ENCODE assay signal across 28 mouse cellular contexts in the genomic region with DNA sequence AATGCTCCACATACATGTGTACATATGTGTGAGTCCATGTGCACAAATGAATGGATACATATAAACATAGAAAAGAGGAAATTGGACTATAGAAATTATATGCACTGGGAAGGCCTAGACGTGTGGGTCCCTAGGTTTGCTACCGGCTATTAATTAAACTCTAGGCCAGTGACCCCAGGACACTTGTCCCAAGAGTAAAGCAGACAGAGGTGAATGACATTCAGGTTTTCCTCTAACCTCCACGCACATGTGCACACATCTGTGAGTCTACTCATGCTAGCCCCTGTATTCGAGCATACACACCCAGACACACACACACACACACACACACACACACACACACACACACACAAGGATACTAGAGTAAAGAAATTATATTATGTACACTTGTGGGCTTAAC.
DNase-seq lines count a peak whose midpoint lies in the region; ATAC-seq and TF ChIP-seq lines count a peak whose summit lies in the region.
"Had no signal": no experiment of that assay in that cellular context is flagged by ENCODE, and none has a peak within 500 bp of the region (broad histone marks: within the 10 kb centered on the region; RNA-seq: fewer than 3 reads in every experiment).

No protein-coding gene starts in this region.

- WGBS in kidney, adult 2 months = 63% methylated on average over 4 of the region's 4 CpGs
- whole genome bisulfite sequencing in midbrain, embryonic 15.5 days = 81% methylated on average over 4 of the region's 4 CpGs
- WGBS in midbrain, embryonic 14.5 days = 88% methylated on average over 4 of the region's 4 CpGs

- DNase-seq in kidney, adult 2 months = no peak
- DNase-seq in kidney, adult 18-20 months = no peak
- no peak for DNase-seq in midbrain, embryonic 14.5 days
- DNase-seq: adrenal gland, adult 2 months; adrenal gland, postnatal 14 days; cerebellum, adult 11-12 months; cerebellum, adult 8-10 months; cerebellum, postnatal 10 days; cerebellum, postnatal 36 days; embryo, embryonic 11 days; forebrain, postnatal 0 days; gastrocnemius, adult 2 months; gastrocnemius, postnatal 14 days; heart, adult 18-20 months; heart, postnatal 10 days; heart, postnatal 4 days had no signal

- no peaks in the 10 kb centered on the region for H3K27me3 ChIP-seq in kidney, adult 2 months (replicated peaks; ENCODE audit: control insufficient read depth, insufficient read depth, low read length)
- no peaks in the 10 kb centered on the region for H3K27me3 ChIP-seq in midbrain, embryonic 15.5 days (replicated peaks)
- H3K27me3 ChIP-seq in midbrain, embryonic 14.5 days (ENCODE audit: control insufficient read depth, insufficient read depth, low read length) = no peaks in the 10 kb centered on the region
- H3K27me3 ChIP-seq: embryonic facial prominence, embryonic 13.5 days; heart, embryonic 12.5 days; heart, embryonic 15.5 days had no signal

- H3K9ac ChIP-seq in midbrain, embryonic 15.5 days = no peak overlapping the region
- H3K9ac ChIP-seq in midbrain, embryonic 14.5 days (replicated peaks; ENCODE audit: low read length) = no peak overlapping the region
- H3K9ac ChIP-seq: embryonic facial prominence, embryonic 13.5 days; forebrain, postnatal 0 days; heart, embryonic 12.5 days; heart, embryonic 15.5 days; hindbrain, embryonic 14.5 days had no signal

- no peak overlapping the region for H3K4me3 ChIP-seq in kidney, adult 2 months (ENCODE audit: insufficient read depth, low read depth, low read length)
- H3K4me3 ChIP-seq in midbrain, embryonic 15.5 days = no peak overlapping the region
- no peak overlapping the region for H3K4me3 ChIP-seq in midbrain, embryonic 14.5 days (replicated peaks; ENCODE audit: low read depth, low read length)
- H3K4me3 ChIP-seq in brown adipose tissue, adult 24 weeks (ENCODE audit: insufficient read depth, low read depth, low read length) = no peak overlapping the region
- H3K4me3 ChIP-seq: embryonic facial prominence, embryonic 10.5 days; embryonic facial prominence, embryonic 13.5 days; erythroblast, embryonic 14.5 days; gastrocnemius, adult 2 months; heart, embryonic 12.5 days; heart, embryonic 15.5 days had no signal

- ATAC-seq in midbrain, embryonic 15.5 days (replicated peaks) = no peak; the same call in 1 of the 2 replicates
- no peak for ATAC-seq in midbrain, embryonic 14.5 days (ENCODE audit: low FRiP score, low TSS enrichment)
- ATAC-seq in megakaryocyte-erythroid progenitor cell, adult 5-6 weeks (replicated peaks; ENCODE audit: low FRiP score, low TSS enrichment, poor library complexity, severe bottlenecking) = no peak
- ATAC-seq: CD4-positive, CD25-positive, alpha-beta regulatory T cell, adult 4 months; forebrain, embryonic 14.5 days; forebrain, postnatal 0 days; hindbrain, postnatal 0 days had no signal

- H3K4me2 ChIP-seq in midbrain, embryonic 15.5 days = no peak overlapping the region
- H3K4me2 ChIP-seq in midbrain, embryonic 14.5 days (ENCODE audit: low read length) = no peak overlapping the region
- H3K4me2 ChIP-seq: embryonic facial prominence, embryonic 13.5 days; heart, embryonic 12.5 days; heart, embryonic 15.5 days; hindbrain, embryonic 14.5 days had no signal

- TF ChIP-seq CTCF in kidney, adult 2 months (conservative IDR thresholded peaks at IDR 0.05; ENCODE audit: insufficient read depth, insufficient read length, low read depth, low read length) = no peak

- H3K4me1 ChIP-seq in kidney, adult 2 months (ENCODE audit: control insufficient read depth, insufficient read depth, low read length) = no peaks in the 10 kb centered on the region
- peaks cover 7% of the 10 kb centered on the region for H3K4me1 ChIP-seq in midbrain, embryonic 15.5 days
- no peaks in the 10 kb centered on the region for H3K4me1 ChIP-seq in midbrain, embryonic 14.5 days (ENCODE audit: control insufficient read depth, insufficient read depth, low read length)
- H3K4me1 ChIP-seq in brown adipose tissue, adult 24 weeks (ENCODE audit: control insufficient read depth, insufficient read depth, insufficient read length, low read length) = no peaks in the 10 kb centered on the region
- H3K4me1 ChIP-seq: embryonic facial prominence, embryonic 10.5 days; embryonic facial prominence, embryonic 13.5 days; heart, embryonic 12.5 days; heart, embryonic 15.5 days had no signal

- 0 out of 2 replicates have a peak, but pooled peaks cover 2% of the 10 kb centered on the region for H3K36me3 ChIP-seq in kidney, adult 2 months (ENCODE audit: control insufficient read depth, insufficient read depth, low read length)
- H3K36me3 ChIP-seq in midbrain, embryonic 15.5 days (replicated peaks) = no peaks in the 10 kb centered on the region
- no peaks in the 10 kb centered on the region for H3K36me3 ChIP-seq in midbrain, embryonic 14.5 days (ENCODE audit: control insufficient read depth, insufficient read depth, low read length)
- H3K36me3 ChIP-seq: embryonic facial prominence, embryonic 10.5 days; embryonic facial prominence, embryonic 13.5 days; heart, embryonic 15.5 days had no signal

- H3K9me3 ChIP-seq in midbrain, embryonic 15.5 days = no peaks in the 10 kb centered on the region
- H3K9me3 ChIP-seq in midbrain, embryonic 14.5 days (ENCODE audit: control insufficient read depth, low read length) = no peaks in the 10 kb centered on the region
- H3K9me3 ChIP-seq: embryonic facial prominence, embryonic 10.5 days; embryonic facial prominence, embryonic 13.5 days; heart, embryonic 12.5 days; heart, embryonic 15.5 days had no signal

- TF ChIP-seq POLR2A in kidney, adult 2 months (IDR thresholded peaks at IDR 0.05; ENCODE audit: low read depth, low read length) = no peak

- H3K27ac ChIP-seq in kidney, adult 2 months (ENCODE audit: insufficient read depth, low read depth, low read length) = 0 out of 2 replicates have a peak overlapping the region, but pooled peaks have one; percentile 23
- 0 out of 2 replicates have a peak overlapping the region, but pooled peaks have one; percentile 42 for H3K27ac ChIP-seq in midbrain, embryonic 15.5 days
- no peak overlapping the region; the same call in 1 of the 2 replicates for H3K27ac ChIP-seq in midbrain, embryonic 14.5 days (replicated peaks; ENCODE audit: low read depth, low read length)
- 0 out of 2 replicates have a peak overlapping the region, but pooled peaks have one; percentile 23 for H3K27ac ChIP-seq in brown adipose tissue, adult 24 weeks (replicated peaks; ENCODE audit: low read depth, low read length)
- H3K27ac ChIP-seq: embryonic facial prominence, embryonic 10.5 days; embryonic facial prominence, embryonic 13.5 days; gastrocnemius, adult 2 months; heart, embryonic 15.5 days; hindbrain, embryonic 14.5 days; hindbrain, postnatal 0 days had no signal
